Mouse (Mus musculus): ENCODE data around the gene Epp13. TPM values are rescaled to one million over a fixed set of nuclear protein-coding genes. Genes with fewer than 3 reads are reported as not detected.
"Not testable (repeated sequence)": the region's sequence is repeated elsewhere in the genome, so short reads cannot be mapped to it uniquely, and the experiment has no call there.

Gene Epp13
- total and polyA plus RNA-seq, 3 experiments: not detected

- H3K27ac ChIP-seq (ENCODE audit: insufficient read depth, low read depth); H3K79me2 ChIP-seq (replicated peaks; ENCODE audit: control insufficient read depth, extremely low read depth, insufficient read depth, poor library complexity, severe bottlenecking); in situ Hi-C loops (cut with MboI; ENCODE audit: low pct_ligation_motif_present, low pct_unique_long_range_greater_than_20kb, low sequenced_read_pairs); H3K4me1 ChIP-seq (ENCODE audit: control insufficient read depth in 1 of 2, insufficient read depth in 2 of 2); dilution Hi-C loops (cut with MboI; ENCODE audit: extremely low pct_ligation_motif_present, extremely low pct_unique_long_range_greater_than_20kb, low sequenced_read_pairs); H3K4me2 ChIP-seq (ENCODE audit: insufficient read depth, low read depth, poor library complexity, severe bottlenecking); H3K9me3 ChIP-seq (replicated peaks; ENCODE audit: low read length); H3K9ac ChIP-seq (ENCODE audit: insufficient read depth, low read depth); H3K4me3 ChIP-seq (replicated peaks in 1 of 3; ENCODE audit: low read depth in 2 of 3, low read length in 2 of 3, poor library complexity in 1 of 3); H3K36me3 ChIP-seq (replicated peaks in 1 of 2; ENCODE audit: control insufficient read depth in 1 of 2, insufficient read depth in 1 of 2, low read length in 1 of 2): not testable (repeated sequence)
- TF ChIP-seq CTCF (conservative IDR thresholded peaks at IDR 0.05 in 1 of 2, IDR thresholded peaks at IDR 0.05 in 1 of 2; ENCODE audit: low read depth in 2 of 2, low read length in 2 of 2): peak; percentile 4 to 69; a peak in 2 of 4 replicates
- TF ChIP-seq SMC3 (IDR thresholded peaks at IDR 0.05; ENCODE audit: low read depth, low read length): peak; percentile 51
- peak; percentile 49 for TF ChIP-seq RAD21 (IDR thresholded peaks at IDR 0.05; ENCODE audit: low read depth, low read length)
- DNase-seq (ENCODE audit: extremely low read depth): peak; percentile 54
- peaks cover 46% of the 10 kb centered on the region for H3K27me3 ChIP-seq (replicated peaks)
Observed at GRCm38 (mm10) chr7:6240841-6241425, 11.6 kb upstream of the Epp13 start.

- no peaks in the 10 kb centered on the region for H3K4me1 ChIP-seq (ENCODE audit: control insufficient read depth in 1 of 2, insufficient read depth in 2 of 2)
- TF ChIP-seq CHD1 (IDR thresholded peaks at IDR 0.05; ENCODE audit: low read depth, low read length): no peak
- no peak for TF ChIP-seq POLR2A (IDR thresholded peaks at IDR 0.05; ENCODE audit: low read depth, low read length)
- TF ChIP-seq JUND (conservative IDR thresholded peaks at IDR 0.05; ENCODE audit: low read depth, low read length): no peak
- TF ChIP-seq POLR2AphosphoS2 (IDR thresholded peaks at IDR 0.05; ENCODE audit: low read depth, low read length): no peak
- no peak for TF ChIP-seq GABPA (IDR thresholded peaks at IDR 0.05; ENCODE audit: insufficient replicate concordance, low read depth, low read length)
- no peak for TF ChIP-seq CHD2 (IDR thresholded peaks at IDR 0.05; ENCODE audit: low read length)
- TF ChIP-seq MAX (IDR thresholded peaks at IDR 0.05; ENCODE audit: low read length): no peak
- TF ChIP-seq MXI1 (IDR thresholded peaks at IDR 0.05; ENCODE audit: low read depth, low read length): no peak
- TF ChIP-seq MAFK (IDR thresholded peaks at IDR 0.05; ENCODE audit: insufficient replicate concordance, low read length): no peak
- TF ChIP-seq E2F4 (IDR thresholded peaks at IDR 0.05; ENCODE audit: insufficient replicate concordance, low read depth, low read length): no peak
- TF ChIP-seq RAD21 (IDR thresholded peaks at IDR 0.05; ENCODE audit: low read depth, low read length): no peak
- TF ChIP-seq IRF4 (IDR thresholded peaks at IDR 0.05; ENCODE audit: low read depth, low read length): no peak
- no peak for TF ChIP-seq BHLHE40 (IDR thresholded peaks at IDR 0.05; ENCODE audit: low read depth, low read length)
- TF ChIP-seq USF1 (IDR thresholded peaks at IDR 0.05; ENCODE audit: low read depth, low read length): no peak
- no peak for TF ChIP-seq JUN (IDR thresholded peaks at IDR 0.05; ENCODE audit: insufficient read depth, low read depth, low read length)
- no peak for TF ChIP-seq UBTF (IDR thresholded peaks at IDR 0.05; ENCODE audit: low read depth, low read length)
- in situ Hi-C loops (cut with MboI; ENCODE audit: low pct_ligation_motif_present, low pct_unique_long_range_greater_than_20kb, low sequenced_read_pairs): no loop called here
- no peak overlapping the region for H3K9ac ChIP-seq (ENCODE audit: insufficient read depth, low read depth)
- H3K4me2 ChIP-seq (ENCODE audit: insufficient read depth, low read depth, poor library complexity, severe bottlenecking): no peak overlapping the region
- H3K4me3 ChIP-seq (replicated peaks in 1 of 3; ENCODE audit: low read depth in 2 of 3, low read length in 2 of 3, poor library complexity in 1 of 3): no peak overlapping the region
- no peaks in the 10 kb centered on the region for H3K36me3 ChIP-seq (replicated peaks in 1 of 2; ENCODE audit: control insufficient read depth in 1 of 2, insufficient read depth in 1 of 2, low read length in 1 of 2)
- no peak for DNase-seq (ENCODE audit: extremely low read depth)
- H3K79me2 ChIP-seq (replicated peaks; ENCODE audit: control insufficient read depth, extremely low read depth, insufficient read depth, poor library complexity, severe bottlenecking): no peaks in the 10 kb centered on the region
- peaks cover 54% of the 10 kb centered on the region for H3K27me3 ChIP-seq (replicated peaks)
- H3K27ac ChIP-seq (ENCODE audit: insufficient read depth, low read depth): no peak overlapping the region
- dilution Hi-C loops (cut with MboI; ENCODE audit: extremely low pct_ligation_motif_present, extremely low pct_unique_long_range_greater_than_20kb, low sequenced_read_pairs): no loop called here
- H3K9me3 ChIP-seq (replicated peaks; ENCODE audit: low read length): peaks cover 3% of the 10 kb centered on the region
Observed at GRCm38 (mm10) chr7:6244361-6245292, 7.9 kb upstream of the Epp13 start.

Data from CH12.LX (cell line).